Mouse (Mus musculus) embryo, embryonic 9.5 days (tissue): Measurements from ENCODE around the gene Socs7.

Source experiments
- DNase-seq: peaks from one replicate; pipeline ENCODE4 v3.0.0-alpha.2; 2017; ENCODE audit errors: extremely low spot score

Socs7 gene

DNA sequence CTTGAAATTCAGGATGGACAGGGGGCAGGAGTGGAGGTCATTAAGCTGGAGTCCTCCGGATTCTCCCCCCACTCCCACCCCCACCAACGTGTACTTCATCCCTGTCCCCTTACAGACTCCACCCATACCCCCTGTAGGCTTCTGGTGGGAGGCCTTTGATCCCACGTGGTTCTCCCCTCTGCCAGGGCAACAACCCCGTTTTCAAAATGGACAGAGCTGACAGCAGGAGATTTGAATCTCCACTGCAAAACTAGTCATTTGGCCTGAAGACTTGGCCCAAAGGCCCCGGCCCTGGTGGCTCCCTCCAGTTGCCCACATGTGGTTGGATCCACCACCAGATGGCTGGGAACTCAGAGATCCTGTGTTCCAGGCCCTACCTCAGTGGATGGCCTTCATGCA lies 54.3 kb downstream of the Socs7 start:
- DNase-seq: no peak

DNA sequence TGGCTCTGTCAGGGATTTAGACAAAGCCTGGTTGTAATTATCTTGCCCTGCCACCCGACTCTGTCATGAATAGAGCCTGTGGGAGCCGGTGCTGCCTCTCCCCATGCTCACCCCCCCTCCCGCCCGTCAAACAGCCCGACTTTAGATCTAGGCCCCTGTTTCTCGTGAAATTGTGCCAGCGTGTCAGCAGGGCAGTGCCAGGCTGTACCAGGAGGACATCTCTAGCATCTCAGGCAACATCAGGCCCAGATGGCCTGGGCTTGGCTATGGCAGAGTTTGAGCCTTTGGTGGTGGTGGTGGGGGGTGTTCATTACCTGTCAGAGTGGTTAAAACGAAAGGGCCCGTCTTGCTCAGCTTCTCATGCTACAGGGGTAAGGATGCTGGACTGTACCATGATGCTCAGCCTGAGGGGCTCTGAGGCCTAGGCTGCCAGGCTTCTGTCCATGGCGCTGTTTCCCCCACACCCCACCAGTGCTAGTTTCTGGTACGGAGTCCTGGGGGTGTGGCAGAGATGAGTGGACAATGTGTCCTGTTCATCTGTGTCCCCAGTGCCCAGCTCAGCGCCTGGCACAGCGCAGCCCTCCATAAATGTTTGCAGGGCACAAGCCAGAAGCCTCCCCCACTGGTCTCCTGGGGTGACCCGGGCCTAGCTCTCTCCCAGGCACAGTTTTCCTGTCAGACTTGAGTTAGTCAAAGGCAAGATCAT lies 56.6 kb downstream of the Socs7 start:
- no peak for DNase-seq

DNA sequence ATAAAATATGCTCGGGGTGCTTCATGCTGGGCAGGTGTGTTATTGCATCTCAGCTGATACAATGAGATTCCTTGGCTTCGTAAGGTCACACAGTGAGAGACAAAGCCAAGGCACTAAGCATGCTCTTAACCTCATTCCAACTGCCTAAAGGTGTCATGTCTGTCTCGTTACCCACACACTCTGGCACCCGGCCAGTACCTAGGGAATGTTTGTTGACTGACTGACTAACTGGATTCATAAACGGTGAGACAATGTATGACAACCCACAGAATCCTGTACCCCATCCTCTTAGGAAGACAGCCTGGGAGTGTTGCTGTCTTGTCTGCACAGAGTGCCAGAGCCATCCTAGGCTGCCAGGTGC lies 57.2 kb downstream of the Socs7 start:
- no peak for DNase-seq

DNA sequence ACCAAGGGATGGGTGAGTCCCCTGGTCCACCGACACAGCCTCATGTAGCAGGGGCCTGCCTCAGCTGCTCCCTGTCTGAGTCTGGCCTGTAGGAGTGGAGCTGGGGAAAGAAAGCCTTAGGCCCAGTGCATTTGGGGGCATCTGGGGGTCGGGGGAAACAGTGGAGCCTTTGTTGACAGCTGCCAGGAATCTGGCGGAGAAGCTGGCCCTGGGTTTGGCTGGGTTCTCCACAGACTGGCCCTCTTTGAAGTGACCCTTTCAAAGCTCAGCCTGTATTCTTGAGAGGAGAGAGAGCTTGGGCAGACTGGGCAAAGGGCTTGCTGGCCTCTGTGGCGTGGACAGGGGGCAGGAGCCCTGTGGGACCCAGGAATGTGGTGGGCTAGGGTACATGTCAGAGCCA lies 60.2 kb downstream of the Socs7 start:
- DNase-seq: no peak

DNA sequence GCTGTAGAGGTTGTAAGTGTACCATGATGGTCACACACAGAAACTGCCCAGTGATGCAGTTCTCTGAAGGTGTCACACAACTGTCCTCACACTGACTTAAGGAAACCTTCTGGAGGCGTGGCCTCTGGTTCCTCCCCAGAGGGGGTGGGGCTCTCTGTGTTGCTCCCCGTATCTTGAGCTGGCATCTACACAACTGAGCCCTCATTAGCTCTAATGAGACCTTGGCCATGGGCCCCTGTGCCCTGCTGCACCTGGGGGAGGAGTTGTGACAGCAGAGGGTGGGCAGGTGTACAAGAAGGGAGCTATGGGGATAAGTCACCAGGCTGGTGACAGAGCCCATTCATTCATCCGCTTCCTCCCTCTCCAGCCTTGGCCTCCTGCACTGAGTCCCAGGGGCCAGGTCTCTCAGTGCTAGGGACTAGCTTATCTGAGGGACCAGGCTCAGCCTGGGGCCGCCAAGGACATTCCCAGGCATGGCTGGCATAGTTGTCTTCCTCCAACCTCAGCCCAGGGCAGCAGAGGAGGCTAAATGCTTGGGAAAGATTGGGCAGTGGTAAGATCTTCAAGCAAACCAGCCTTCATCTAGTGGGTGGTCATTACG lies 61.8 kb downstream of the Socs7 start:
- DNase-seq: no peak

DNA sequence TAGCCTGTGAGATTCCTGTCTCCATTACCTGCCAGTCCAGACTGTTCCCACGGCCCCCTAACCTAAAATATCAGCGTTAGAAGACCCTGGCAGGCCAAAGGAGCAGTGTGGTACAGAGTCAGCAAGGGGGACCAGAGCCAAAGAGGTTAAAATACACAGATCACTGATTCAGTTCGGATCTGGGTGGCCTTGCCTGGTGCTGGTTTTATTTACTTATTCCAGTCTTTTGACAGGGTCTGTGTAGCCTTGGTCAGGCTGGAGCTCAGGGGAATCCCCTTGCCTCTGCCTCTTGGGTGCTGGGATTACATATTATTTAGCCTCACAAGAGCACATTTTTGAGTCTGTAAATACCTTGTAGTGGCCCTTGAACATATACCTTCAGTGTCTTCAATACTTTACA lies 62.5 kb downstream of the Socs7 start:
- no peak for DNase-seq

DNA sequence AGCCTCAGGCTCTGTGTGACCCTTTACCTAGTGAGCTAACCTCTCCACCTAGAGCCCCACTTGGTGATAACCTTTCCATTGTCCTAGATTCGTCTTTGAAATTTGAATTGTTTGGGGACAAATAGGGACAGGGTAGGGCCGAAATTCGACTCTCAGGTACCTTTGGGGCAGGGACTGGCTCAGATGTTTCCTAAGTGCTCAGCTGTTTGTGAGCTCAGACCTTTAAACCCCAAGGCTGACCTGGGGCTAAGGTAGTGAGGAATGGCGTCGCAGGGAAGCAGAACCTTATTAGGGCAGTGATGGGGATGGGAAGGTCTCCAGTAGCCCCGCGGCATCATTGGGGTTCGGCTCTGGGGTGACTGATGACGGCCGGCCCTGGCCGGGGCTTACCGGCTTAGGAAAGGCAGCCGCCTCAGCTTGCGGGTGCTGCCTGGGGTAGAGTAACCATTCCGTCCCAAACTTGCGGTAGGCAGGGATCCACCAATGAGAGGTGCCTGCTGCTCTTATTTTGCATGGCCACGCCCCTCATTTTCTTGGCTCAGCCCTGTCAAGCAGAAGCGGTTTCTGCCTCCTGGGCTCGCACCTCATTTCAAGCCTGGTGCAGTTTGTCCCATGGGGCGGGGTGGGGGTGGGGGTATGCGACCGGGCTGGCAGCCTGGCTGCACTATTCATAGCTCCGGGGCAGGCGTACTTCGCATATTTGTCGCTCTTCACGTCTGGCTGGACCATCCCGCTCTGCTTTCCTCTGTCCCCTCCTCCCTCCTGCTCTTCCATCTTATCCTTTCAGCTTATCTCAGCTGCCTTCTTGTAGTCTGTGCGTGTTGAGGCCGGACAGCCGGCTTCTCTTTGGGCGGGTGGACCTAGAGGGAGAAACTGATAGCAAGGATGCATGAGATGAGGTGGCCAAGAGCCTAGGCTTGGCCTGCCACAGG lies 65.7 kb downstream of the Socs7 start:
- DNase-seq: peak; percentile 79

DNA sequence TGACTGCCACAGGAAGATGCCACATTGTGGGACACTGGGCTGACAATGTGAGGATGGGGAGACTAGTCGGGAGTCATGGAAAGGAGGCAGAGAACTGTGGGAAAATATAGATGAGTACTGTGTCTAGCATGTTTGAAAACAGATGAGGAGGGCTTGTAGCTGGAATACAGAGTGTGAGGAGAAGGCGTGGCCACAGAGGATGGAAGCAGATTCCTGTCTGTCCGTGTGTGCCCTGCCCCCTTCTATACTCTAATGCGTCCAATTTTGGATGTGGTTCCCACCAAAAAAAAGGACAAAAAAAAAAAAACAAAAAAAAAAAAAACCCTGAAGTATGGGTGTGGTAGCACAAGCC lies 66.4 kb downstream of the Socs7 start:
- DNase-seq: no peak

DNA sequence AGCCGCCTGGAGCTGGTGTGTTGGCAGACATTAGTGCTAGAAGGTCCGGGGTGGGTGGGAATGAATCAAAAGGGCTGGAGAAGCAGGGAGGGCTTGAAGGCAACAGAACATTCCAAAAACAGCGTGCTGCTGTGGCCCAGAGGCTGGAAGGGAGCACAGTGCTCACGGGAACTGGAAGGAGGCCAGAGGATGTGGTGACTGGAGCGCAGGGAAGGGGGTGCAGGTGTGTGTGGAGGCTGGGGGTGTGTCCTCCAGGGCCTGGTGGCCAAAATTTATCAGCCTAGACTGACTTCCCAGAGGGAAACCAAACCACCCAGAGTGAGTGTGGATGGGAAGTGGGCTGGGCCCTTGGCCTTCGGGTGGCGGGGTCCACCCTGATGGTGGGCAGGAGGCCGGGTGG lies 67.3 kb downstream of the Socs7 start:
- DNase-seq: no peak

DNA sequence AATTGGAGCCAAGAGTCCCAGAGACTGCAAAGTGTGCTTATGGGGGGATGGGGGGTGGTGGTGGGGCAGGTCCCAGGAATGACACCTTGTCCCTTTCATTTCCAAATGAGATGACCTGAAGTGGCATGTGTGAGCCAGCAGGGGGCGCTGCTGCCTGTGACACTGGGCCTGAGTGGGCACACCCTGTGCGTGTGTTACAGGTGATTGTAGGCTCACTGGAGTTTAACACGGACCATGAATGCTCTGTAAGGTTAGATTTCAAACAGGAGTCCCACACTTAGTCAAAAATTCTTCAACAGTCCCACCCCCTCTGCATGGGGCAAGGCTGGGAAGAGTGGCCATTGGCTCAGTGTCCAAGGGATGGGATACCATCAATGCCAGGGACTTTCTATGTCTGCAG lies 69.7 kb downstream of the Socs7 start:
- no peak for DNase-seq

DNA sequence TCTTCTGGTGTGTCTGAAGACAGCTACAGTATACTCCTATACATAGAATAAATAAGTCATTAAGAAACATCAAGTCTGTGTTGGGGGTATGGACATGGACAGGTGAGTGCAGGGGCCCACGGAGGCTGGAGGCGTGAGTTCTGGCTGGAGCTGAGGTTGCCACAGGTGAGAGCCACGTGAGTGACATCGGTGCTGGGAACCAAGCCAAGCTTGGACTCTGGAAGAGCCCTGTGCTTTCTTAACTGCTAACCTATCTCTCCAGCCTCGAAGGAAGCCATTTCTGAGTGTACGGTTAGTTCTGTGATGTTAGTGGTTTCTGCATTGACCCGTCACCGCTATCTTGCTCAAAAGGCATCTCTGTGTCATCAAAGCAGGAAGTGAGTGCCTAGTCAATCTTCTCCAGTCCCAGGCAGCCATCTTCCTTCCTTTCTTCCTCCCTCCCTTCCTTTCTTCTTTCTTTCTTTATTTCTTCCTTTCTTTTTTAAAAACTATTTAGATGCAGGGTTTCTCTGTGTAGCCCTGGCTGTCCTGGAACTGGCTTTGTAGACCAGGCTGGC lies 70.7 kb downstream of the Socs7 start:
- DNase-seq: no peak

DNA sequence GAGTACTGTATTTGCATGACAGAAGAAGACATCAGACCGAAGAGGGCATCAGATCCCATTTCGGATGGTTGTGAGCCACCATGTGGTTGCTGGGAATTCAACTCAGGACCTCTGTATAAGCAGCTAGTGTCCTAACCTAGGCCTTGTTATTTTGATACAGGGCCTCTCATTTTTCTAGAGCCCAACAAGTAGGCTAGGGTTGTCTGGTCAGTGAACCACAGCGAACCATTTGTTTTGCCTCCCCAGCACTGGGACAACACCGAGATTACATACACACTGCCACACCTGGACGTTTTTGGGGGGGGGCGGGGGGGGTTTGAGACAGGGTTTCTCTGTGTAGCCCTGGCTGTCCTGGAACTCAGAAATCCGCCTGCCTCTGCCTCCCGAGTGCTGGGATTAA lies 71.8 kb downstream of the Socs7 start:
- DNase-seq: no peak

DNA sequence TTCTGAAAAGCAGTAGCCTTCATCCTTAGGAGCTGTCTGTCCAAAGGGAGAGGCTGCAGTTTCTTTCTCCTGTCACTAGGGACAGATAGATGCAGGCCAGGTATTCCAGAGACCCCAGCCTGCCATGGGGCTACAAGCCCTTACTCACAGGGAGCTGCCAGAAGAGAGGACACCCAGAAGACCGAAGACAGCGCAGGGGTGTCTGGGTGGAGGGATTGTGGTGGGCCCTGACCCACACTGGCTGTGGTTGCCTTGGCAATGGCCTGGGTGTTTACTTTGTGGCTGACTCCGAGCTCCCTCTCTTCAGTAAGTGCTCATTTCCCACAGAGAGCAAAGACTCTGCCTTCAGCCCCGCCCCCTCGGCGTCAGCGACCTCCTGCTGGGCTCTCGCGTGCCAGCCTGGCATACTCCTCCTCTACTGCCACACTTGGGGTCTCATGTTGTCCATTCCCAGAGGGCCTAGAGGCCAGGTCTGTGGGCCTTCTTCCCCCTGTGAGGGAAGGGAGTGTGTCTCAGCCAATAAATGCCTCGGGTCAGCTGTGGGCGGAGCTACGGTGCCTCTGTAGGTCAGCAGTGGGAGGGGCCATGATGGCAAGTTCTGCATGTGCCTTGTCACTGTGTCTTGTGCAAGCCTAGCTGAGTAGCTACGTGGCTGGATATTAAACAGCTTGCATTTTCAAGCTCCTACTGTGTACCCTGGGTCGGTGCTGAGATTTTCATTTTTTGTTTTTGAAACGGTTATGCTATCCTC lies 72.5 kb downstream of the Socs7 start:
- peak; percentile 88 for DNase-seq

DNA sequence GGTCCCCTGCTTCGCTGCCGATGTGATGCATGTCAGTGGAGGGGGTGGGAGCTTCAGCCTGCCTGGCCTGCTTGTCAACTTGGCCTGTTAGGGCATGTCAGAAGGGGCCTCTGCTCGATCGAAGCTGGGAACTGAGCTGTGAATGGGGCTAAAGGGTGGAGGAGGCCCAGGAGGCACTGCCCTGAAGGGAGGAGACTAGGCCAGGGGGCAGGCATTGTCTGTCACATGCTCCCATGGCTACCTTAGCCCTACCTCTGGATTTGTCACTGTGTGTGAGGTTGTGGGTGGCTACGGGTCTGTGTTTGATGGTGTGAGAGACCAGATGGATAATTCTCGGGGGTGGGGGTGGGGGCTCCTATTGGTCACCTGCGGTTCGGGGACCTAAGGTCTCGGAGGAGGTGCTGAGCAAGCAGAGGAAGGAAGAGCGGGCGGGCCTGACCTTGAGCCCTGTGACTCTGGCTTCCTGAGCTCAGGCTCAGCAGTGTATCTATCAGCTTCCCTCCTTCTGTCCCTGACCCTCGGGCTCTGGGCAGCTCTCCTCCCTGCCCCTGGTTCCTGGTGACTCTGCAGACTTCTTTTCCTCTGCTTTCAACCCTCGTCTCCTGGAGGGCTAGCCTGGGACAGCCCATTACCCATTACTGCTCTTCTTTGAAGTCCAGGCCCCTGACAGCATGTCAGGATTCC lies 73.6 kb downstream of the Socs7 start:
- peak; percentile 32 for DNase-seq

DNA sequence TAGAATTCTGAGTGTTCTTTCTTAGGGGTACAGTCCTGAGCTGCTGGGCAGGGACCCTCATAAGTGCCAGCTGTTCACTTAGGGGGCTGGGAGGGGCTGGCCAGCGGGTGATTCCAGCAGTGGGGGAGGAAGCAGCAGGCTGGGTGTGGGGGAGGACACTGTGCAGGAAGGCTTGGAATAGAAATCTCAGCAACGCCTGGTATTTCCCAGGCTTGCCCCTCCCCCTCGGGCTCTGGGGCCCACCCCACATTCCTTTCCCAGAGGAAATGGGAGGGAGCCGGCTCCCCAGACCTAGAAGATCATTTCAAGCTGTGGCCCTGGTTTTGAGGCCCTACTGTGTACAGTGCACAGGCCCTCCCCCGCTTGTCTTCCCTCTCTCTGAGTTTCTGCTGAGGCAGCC lies 75.4 kb downstream of the Socs7 start:
- peak; percentile 68 for DNase-seq

DNA sequence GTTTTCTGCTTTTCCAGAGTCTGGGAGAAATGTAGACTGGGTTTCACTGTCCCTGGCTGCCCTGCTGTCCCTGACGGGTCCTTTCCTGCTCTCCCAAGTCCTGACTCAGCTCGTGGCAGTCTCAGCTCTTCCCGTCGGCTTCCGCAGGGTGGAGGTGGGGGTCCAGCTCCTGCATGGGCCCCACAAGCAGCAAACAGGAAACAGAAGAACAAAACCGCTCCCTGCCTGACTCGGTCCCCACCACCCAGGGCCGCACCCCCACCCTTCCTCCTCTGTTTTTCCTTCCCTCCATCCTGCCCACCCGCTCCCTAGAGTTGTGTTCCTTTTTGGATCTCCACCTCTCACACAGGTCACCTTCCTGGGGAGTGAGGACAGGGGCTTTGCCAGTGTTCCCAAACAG lies 76.5 kb downstream of the Socs7 start:
- no peak for DNase-seq

DNA sequence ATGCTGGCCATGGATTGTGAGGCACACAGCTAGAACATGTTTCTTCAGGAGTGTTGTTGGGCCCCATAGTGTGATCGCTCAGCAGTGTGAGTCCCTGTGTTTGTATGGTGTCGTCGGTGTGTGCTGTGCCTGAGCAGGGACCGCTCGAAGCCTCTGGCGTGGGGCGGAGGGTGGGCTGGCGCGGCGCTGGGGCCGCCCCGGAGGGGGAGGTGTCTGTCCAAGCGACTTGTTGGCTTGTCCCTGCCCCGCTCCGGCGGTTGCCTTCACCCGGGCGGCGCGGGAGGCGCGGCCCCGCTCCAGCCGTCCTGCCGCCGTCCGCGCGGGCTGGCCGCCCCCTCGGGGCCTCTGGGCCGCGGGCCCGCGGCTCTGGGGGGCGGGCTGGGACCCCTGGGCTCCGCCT lies 77.6 kb downstream of the Socs7 start:
- no peak for DNase-seq

DNA sequence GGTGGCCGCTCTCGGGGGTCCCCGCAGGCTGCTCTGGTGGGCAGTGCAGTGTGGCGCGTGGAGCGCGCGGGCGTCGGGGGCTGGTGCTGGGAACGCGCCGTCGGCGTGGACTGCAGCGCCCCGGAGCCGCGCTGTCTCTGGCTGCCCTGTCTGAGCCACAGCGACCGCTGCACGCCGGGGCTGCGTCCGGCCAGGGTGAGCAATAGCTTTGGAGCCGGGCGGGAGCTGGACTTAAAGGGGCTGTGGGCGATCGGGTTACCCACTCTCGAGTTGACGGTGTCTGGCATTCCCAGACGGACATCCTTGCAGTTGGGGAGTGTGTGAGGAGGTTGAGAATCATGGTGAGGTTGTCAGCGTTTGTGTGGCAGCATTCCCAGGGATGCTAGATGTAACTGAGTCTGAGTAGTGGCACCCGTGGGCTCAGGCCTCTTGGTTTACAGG lies 78.1 kb downstream of the Socs7 start:
- no peak for DNase-seq

DNA sequence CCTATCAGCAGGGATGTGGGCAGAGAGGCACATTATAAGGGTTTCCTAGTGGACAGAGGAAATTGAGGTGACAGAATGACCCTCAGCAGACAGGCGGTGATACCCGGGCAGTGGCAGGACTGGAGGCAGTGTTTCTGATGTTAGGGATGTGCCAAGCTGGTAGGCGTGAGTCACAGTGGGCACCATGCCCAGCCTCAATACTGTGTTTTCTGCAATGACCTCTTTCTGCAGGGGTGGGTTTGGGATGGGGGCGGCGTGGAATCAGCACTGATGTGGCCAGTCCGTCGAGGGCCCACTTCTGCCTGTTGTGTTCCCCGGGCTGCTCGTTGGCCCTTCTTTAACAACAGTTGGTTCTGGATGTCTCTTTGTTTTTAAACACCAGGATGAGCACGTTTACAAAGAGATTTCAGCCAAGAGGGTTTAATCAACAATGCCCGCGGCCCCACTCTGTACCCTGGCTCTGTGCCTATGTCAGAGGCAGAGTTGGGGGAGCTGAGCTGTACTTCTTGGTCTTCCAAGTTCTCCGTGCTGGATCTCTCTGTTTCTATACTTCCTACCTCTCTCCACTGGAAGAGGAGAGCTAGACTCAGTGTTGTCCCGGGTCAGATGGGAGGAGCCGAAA lies 78.8 kb downstream of the Socs7 start:
- DNase-seq: no peak

DNA sequence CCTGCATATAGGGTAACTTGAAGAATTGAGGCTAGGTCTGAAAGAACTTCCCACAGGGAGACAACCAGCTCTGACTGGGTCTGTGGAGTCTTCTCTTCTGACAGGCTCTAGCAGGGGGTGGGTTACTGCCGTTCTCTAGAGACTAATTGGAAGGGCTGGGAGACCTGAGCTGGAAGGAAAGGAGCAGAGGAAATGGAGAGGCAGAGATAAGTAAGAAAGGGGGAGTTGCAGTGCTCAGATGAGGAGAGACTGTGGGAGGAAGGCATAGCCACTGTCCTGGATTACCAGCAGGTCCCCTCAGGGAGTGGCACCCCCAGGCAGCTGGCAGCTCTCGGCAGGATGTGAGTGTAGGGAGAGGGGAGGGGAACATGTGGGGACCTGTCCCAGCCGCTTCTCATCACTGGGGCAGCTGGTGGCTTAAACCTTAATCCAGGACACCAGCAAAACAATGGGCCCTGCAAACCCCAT lies 79.3 kb downstream of the Socs7 start:
- no peak for DNase-seq
